Mouse (Mus musculus) layer of hippocampus, adult 8-10 months (tissue): Measurements from ENCODE around the gene Xpnpep3. TPM values are rescaled to one million over a fixed set of nuclear protein-coding genes. Genes with fewer than 3 reads are reported as not detected.
"Not testable (repeated sequence)": the region's sequence is repeated elsewhere in the genome, so short reads cannot be mapped to it uniquely, and the experiment has no call there.

Source experiments
- DNase-seq, 2 experiments: peaks; one replicate each; pipeline ENCODE4 v3.0.0; 2022; ENCODE audit warnings: low spot score in 2 of 2
- total RNA-seq, 4 experiments: library from RNA; stranded (reverse); gene quantifications; 2 replicates each; pipeline ENCODE4 v1.2.4; 2022

The Xpnpep3 gene
- total RNA-seq, 4 experiments from 2014 or later = 15.5 to 19.3 (median 18.1) TPM

GRCm38 (mm10) chr15:81398189-81398588 is 1.7 kb upstream of the Xpnpep3 start:
- no peak for DNase-seq

DNA sequence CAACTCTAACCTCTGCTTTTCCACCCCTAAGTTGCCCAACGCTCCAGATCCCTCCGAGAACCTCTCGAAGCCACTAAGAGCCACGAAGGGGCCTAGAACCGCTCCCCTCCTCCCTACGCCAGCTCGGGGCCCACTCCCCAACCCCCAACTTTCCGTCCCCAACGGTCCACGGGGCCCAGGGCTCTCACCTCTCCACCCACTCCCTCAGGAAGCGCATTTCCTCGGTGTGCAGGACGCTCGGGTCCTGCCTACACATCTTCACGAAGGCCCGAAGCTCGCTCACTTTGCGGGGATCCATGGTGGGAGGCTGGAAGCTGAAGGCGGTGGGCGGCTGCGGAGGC is 671 bp upstream of the Xpnpep3 start:
- DNase-seq = no peak

GRCm38 (mm10) chr15:81405008-81405407 is 5.1 kb downstream of the Xpnpep3 start:
- no peak for DNase-seq

- no peak for DNase-seq
Measured at GRCm38 (mm10) chr15:81408199-81408598, 8.3 kb downstream of the Xpnpep3 start, which contains the start of gene Dnajb7. Gene Dnajb7, minus strand, starts transcription at chr15:81408299.

DNA sequence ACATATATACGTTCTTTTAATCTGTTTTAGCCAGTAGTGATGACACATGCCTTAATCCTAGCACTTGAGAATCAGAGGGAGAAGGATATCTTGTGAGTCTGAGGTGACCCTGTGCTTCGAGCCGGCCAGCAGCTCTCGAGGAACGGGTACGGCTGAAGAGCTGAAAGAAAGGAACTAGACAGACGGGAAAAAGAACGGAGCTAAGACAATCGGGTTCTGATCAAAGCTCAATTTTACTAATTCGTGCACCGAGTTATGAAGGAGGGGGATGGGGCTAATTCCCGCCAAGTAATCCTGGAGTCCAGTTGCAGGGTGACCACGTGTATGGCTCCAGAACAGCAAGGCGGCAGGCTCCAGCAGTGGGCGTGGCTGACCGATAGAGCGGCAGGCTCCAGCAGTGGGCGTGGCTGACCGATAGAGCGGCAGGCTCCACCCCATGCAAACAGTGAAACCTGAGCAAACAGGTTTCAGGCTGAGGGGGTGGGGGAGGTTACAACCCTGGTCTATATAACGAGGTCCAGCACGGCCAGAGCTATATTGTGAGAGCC is 16.9 kb downstream of the Xpnpep3 start:
- not testable (repeated sequence) for DNase-seq

GRCm38 (mm10) chr15:81418065-81418464 is 18.1 kb downstream of the Xpnpep3 start:
- no peak for DNase-seq

- DNase-seq = no peak
Measured at GRCm38 (mm10) chr15:81421454-81421853, 21.5 kb downstream of the Xpnpep3 start.

DNA sequence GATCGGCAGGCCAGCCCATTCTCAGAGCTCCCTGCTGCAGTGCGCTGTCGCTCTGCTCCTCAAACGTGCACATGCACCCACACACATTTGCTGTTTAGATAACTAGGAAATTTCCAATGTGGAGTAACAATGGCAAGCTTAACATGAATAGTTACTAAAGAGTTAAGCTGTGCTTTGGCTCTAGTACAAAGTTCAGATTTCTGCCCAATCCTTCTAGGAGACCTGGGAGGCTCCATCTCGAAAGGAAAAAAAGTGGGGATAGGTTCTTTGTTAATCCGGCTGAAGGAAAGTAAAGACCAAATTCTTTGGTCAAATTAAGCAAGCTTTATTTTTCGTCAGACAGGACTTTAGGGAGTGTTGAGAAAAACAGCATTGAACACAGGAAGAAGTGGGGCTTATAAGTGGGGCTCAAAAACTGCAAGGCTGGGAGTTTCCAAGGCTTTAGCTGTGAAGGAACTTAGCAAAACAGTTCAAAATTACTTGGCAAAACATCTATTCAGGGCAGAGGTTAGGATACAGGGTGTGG is 22.3 kb downstream of the Xpnpep3 start:
- peak in 1 of 2 experiments; percentile 10 for DNase-seq

DNA sequence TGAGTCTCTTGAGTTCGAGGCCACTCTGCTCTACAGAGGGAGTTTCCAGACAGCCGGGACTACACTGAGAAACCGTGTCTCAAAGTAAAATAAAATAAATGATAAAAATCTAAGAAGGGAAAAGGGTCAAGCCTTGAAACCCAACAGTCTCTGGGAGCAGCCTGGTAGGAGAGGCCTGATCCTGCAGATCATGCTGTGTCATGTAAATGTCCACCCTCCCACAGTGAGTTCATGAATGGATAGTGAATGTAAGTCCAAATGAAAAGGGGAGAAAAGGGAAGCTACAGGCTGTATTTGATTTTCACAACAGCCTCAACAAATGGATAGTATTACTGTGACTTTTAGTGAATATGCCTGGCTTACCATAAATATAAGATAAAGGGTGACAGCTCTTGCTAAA is 25.4 kb downstream of the Xpnpep3 start:
- no peak for DNase-seq

DNA sequence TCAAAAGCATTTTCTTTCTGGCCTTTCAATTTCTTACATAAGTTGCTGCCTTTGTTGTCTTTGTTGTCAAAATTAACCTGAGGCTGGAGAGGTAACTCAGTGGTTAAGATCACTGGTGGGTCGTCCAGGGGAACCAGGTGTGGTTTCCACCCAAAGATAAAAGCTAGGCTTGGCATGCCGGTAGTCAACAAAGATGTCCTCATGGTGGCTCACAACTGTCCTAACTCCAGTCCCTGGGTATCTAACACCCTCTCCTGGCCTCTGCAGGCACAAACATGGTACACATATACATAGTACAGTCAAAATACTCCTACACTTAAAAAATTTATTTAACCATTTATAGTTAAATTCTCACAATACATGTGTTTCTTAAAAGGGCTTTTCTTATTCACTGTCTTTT is 28.0 kb downstream of the Xpnpep3 start:
- no peak for DNase-seq

DNA sequence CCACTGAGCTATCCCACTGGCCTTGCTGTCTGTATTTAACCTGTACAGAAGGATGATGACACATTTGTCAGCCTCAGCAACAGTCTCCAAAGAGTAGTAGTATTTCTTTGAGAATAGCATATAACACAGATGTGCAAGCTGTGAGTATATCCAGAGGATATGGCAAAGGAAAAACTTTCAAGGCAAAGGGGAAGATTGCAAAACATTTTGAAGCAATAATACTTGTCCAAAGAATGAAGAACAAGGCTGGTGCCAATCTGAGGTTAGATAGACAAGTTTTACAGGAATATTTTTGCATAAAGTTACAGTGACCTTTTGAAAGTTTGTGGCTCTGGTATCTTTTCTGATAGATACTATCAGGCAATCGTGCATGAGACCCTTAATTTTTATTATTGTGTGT is 31.3 kb downstream of the Xpnpep3 start:
- no peak for DNase-seq

DNA sequence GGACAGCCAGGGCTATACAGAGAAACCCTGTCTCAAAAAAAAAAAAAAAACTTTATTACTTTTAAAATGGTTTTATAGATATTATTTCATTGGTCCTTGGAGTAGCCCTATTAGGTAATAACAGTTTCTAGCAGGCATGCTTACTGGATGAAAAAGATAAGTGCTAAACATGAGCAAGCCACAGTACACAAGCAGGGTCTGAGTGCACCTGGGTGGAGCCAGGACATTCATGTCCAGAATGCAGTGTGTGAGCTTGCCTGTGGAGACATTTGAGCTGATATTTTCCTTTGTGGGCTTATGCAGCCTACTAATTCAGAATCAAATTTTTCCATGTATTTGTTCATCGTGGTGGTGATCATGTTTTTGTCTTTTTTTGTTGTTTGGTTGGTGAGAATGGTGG is 38.4 kb downstream of the Xpnpep3 start:
- DNase-seq = no peak

DNA sequence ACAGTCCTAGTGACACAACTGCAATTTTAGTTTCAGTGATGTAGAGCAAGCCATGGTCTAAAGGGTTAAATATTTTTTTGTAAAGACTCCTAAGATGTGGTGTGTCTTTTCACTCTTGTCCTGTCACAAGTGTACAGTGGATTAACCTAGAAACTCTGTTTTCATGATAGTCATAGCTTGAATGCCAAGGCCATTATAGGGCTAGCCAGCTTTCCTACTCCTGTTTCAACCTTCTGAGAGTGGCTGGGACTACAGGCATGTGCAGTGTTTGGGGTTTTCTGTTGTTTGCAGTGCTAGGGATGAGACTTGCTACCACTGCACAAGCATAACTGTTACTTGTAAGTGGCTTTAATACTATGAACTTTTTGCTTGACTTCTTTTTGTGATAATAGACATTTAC is 39.3 kb downstream of the Xpnpep3 start:
- DNase-seq = no peak

DNA sequence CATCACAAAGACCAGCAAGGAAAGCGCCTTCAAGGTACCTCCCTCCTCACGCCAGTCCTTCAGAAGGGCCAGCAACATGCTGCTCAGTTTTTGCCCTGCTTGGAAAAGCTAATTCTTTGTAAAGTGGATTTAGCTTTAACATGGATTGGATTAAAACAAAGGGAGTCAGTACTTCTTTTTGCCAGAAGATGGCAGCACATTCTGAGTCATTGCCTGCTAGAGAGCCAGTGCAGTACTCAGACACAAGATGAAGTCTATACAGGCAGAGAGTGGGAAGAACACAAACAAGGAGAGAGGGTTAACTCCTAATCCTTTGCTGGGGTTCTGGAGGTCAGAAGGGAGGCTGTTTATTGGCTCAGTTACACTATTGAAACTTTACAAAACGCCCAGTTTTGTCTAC is 48.5 kb downstream of the Xpnpep3 start:
- peak; percentile 23 to 53 for DNase-seq

DNA sequence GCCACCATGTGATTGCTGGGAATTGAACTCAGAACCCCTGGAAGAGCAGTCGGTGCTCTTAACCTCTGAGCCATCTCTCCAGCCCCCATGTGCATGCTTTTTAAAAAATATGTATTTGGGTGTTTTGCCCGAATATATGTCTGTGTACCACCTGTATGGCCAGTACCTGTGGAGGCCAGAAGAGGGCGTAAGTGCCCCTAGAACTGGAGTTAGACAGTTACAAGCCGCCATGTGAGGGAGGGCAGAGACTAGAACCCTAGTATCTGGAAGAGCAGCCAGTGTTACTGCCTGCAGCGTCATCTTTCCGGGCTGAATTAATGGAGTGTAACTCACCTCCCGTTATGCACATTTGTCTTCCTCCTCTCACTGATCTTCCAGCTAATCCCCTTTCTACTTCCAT is 61.6 kb downstream of the Xpnpep3 start:
- DNase-seq = no peak

- DNase-seq = no peak
Measured at GRCm38 (mm10) chr15:81465016-81465660, 65.2 kb downstream of the Xpnpep3 start.

- peak; percentile 97 to 99 for DNase-seq
Measured at GRCm38 (mm10) chr15:81465901-81466737, 66.2 kb downstream of the Xpnpep3 start, which contains the start of gene Rbx1. Gene Rbx1, plus strand, starts transcription at chr15:81466296.

DNA sequence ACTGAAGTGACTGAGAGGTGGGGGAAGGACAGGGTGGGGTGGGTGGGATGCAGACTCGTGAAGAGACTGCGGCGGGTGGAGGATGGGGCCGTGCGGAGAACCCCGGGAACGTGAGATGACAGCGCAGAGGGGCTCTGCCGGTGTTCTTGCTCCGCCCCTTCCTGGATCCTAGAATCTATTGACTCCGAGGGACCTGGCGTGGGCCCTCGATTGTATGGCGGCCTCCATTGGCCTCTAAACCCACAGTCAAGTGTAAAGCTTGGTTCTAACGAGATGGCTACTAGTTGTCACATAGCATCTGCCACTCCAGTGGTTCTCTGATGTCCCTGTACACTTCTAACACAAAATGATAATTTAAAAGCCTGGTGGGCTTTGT is 66.8 kb downstream of the Xpnpep3 start:
- no peak for DNase-seq

DNA sequence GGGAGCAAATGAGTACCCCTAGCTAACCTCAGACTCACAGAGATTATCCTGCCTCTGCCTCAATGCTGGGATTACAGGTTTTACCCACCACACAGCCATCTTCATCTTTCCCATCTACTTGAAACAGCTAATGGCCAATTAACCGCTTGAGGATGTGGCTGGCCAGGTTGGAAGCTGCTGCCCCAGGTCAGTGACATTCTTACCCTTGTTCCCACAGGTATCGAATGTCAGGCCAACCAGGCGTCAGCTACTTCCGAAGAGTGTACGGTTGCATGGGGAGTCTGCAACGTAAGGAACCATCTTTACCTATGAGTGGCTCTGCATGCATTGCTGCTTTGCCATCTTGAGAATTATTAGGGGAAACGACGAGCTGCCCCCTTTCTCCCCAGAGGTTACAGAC is 70.8 kb downstream of the Xpnpep3 start:
- DNase-seq = no peak

DNA sequence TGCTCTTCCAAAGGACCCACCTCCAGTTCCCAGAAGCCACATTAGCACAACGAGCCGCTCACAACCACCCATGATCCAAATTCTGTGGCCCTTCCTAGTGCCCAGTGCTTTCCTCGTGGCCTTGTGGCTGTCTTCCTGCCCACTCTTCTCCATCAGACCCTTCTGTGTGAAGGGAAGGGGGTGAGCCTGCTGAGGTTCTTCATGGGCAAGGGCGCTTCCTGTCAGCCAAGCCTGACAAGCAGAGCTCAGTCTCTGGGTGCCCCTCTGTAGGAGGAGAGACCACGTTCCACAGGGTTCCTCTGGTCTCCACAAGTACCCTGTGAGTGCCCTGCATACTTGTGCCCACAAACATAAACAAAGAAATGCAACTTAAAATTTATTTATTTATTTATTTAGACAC is 72.3 kb downstream of the Xpnpep3 start:
- DNase-seq = no peak

DNA sequence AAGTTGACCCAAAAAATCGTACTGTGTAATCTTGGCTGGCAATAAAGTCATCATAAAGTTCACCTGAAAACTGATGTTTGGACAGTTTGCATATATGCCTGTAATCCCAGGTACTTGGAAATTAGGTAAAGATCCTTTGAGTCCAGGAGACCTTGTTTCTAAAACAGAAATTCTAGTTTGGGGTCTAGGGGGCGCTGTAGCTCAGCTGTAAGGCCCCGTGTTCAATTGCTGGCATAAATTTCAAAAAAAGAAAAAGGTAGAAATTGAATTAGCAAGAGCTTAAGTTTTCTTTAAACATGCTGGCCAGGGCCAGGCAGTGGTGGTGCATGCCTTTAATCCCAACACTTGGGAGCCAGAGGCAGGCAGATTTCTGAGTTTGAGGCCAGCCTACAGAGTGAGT is 75.7 kb downstream of the Xpnpep3 start:
- DNase-seq = no peak

GRCm38 (mm10) chr15:81476597-81476996 is 76.7 kb downstream of the Xpnpep3 start:
- no peak for DNase-seq
